19 mouse cellular contexts compared by ENCODE assay signal in genomic region chr13:51074081-51074680, GRCm38 (mm10). TPM values are rescaled to one million over a fixed set of nuclear protein-coding genes. Genes with fewer than 3 reads are reported as not detected.
DNase-seq lines count a peak whose midpoint lies in the region; ATAC-seq lines count a peak whose summit lies in the region.
"Had no signal": no experiment of that assay in that cellular context is flagged by ENCODE, and none has a peak within 500 bp of the region (broad histone marks: within the 10 kb centered on the region; RNA-seq: fewer than 3 reads in every experiment).

No protein-coding gene starts in this region.

- no peaks in the 10 kb centered on the region for H3K9me3 ChIP-seq in forebrain, embryonic 13.5 days (replicated peaks)
- H3K9me3 ChIP-seq in hindbrain, embryonic 13.5 days = no peaks in the 10 kb centered on the region

- 72% methylated on average over 6 of the region's 6 CpGs for WGBS in forebrain, embryonic 13.5 days
- WGBS in hindbrain, embryonic 13.5 days = 76% methylated on average over 6 of the region's 6 CpGs

- no peaks in the 10 kb centered on the region for H3K36me3 ChIP-seq in forebrain, embryonic 13.5 days (ENCODE audit: poor library complexity, severe bottlenecking)
- no peaks in the 10 kb centered on the region for H3K36me3 ChIP-seq in hindbrain, embryonic 13.5 days
- H3K36me3 ChIP-seq: embryonic facial prominence, embryonic 10.5 days had no signal

- ATAC-seq in forebrain, embryonic 13.5 days = no peak
- ATAC-seq in hindbrain, embryonic 13.5 days (ENCODE audit: low FRiP score) = no peak
- ATAC-seq: forebrain, embryonic 16.5 days; hindbrain, embryonic 16.5 days; midbrain, embryonic 16.5 days had no signal

- H3K4me3 ChIP-seq in forebrain, embryonic 13.5 days = no peak overlapping the region
- no peak overlapping the region for H3K4me3 ChIP-seq in hindbrain, embryonic 13.5 days
- H3K4me3 ChIP-seq: embryonic facial prominence, embryonic 10.5 days; erythroblast, embryonic 14.5 days had no signal

- no peak overlapping the region for H3K9ac ChIP-seq in forebrain, embryonic 13.5 days
- no peak overlapping the region for H3K9ac ChIP-seq in hindbrain, embryonic 13.5 days
- H3K9ac ChIP-seq: liver, postnatal 0 days had no signal

- no peak overlapping the region for H3K4me2 ChIP-seq in forebrain, embryonic 13.5 days
- no peak overlapping the region for H3K4me2 ChIP-seq in hindbrain, embryonic 13.5 days

- no peaks in the 10 kb centered on the region for H3K27me3 ChIP-seq in forebrain, embryonic 13.5 days
- no peaks in the 10 kb centered on the region for H3K27me3 ChIP-seq in hindbrain, embryonic 13.5 days

- no peak overlapping the region for H3K27ac ChIP-seq in forebrain, embryonic 13.5 days
- H3K27ac ChIP-seq in hindbrain, embryonic 13.5 days = no peak overlapping the region
- H3K27ac ChIP-seq: embryonic facial prominence, embryonic 10.5 days had no signal

- no peaks in the 10 kb centered on the region for H3K4me1 ChIP-seq in forebrain, embryonic 13.5 days
- no peaks in the 10 kb centered on the region for H3K4me1 ChIP-seq in hindbrain, embryonic 13.5 days (replicated peaks)
- H3K4me1 ChIP-seq: embryonic facial prominence, embryonic 10.5 days had no signal

- peak; percentile 52 to 76 for DNase-seq in adrenal gland, adult (ENCODE audit: inconsistent age in 2 of 2, low spot score in 1 of 2)
- DNase-seq in adrenal gland, postnatal 4 days (ENCODE audit: low spot score in 2 of 2) = no peak
- peak; percentile 28 for DNase-seq in kidney, postnatal 10 days
- DNase-seq in kidney, postnatal 25 days = no peak
- DNase-seq in adrenal gland, postnatal 10 days = peak; percentile 28
- DNase-seq in testis, postnatal 10 days (ENCODE audit: low spot score) = peak; percentile 77
- DNase-seq: cerebellum, adult 2 months; kidney, adult 2 months; layer of hippocampus, postnatal 36 days; liver; thymus, postnatal 14 days had no signal

RNA-seq across cellular contexts. Expression of gene Spin1, which starts 26.5 kb away (rescaled TPM):
- total RNA-seq in adrenal gland, postnatal 4 days (2021) = 100 to 1,000 TPM; 104 to 105 TPM
- 10 to 100 TPM; 63.9 to 68.1 TPM for total RNA-seq in adrenal gland, postnatal 10 days (2021)
- 120 and 132 TPM in 2 replicates for polyA plus RNA-seq in forebrain, embryonic 13.5 days (2015; fragmentation: Nextera tagmentation; extraction: Ambion mirVana)
- 132 and 133 TPM in 2 replicates for polyA plus RNA-seq in hindbrain, embryonic 13.5 days (2015; fragmentation: Nextera tagmentation; extraction: Ambion mirVana)

Comparison
In these comparisons a context has a peak if more than half of its experiments do, and no peak if none do; other contexts are left out.
1. DNase-seq: peak in adrenal gland, adult (2 of 2), kidney, postnatal 10 days (single experiment), adrenal gland, postnatal 10 days (single experiment) and testis, postnatal 10 days (single experiment); none in adrenal gland, postnatal 4 days (0 of 2) and kidney, postnatal 25 days (0 of 2).